Mouse (Mus musculus) liver, embryonic 12.5 days (tissue): Measurements from ENCODE around the gene Sox6. TPM values are rescaled to one million over a fixed set of nuclear protein-coding genes. Genes with fewer than 3 reads are reported as not detected.
A peak's percentile ranks its signal among the peaks of the same experiment; 100 is the strongest.

Experiments used
- ATAC-seq: fragments of 200-750 bp; cut with Nextera tagmentation; 2 replicates; pipeline ENCODE4 v1.8.0; 2017; ENCODE audit warnings: moderate number of reproducible peaks, mild to moderate bottlenecking, moderate library complexity
- H3K27ac ChIP-seq: fragments of 300-500 bp; sonication (generic); 2 replicates; pipeline ENCODE4 v1.5.1; 2016; ENCODE audit warnings: mild to moderate bottlenecking
- H3K27me3 ChIP-seq: fragments of 300-500 bp; sonication (generic); replicated peaks from 2 replicates; pipeline ENCODE4 v1.6.1; 2016; ENCODE audit warnings: mild to moderate bottlenecking, moderate library complexity
- H3K36me3 ChIP-seq: fragments of 300-500 bp; sonication (generic); 2 replicates; pipeline ENCODE4 v1.6.1; 2016; ENCODE audit warnings: mild to moderate bottlenecking, moderate library complexity
- H3K4me1 ChIP-seq: fragments of 300-500 bp; sonication (generic); 2 replicates; pipeline ENCODE4 v1.6.1; 2016
- H3K4me2 ChIP-seq: fragments of 300-500 bp; sonication (generic); 2 replicates; pipeline ENCODE4 v1.6.1; 2016; ENCODE audit warnings: mild to moderate bottlenecking, moderate library complexity
- H3K4me3 ChIP-seq: fragments of 300-500 bp; sonication (generic); 2 replicates; pipeline ENCODE4 v1.5.1; 2016; ENCODE audit warnings: mild to moderate bottlenecking, moderate library complexity
- H3K9ac ChIP-seq: fragments of 300-500 bp; sonication (generic); 2 replicates; pipeline ENCODE4 v1.6.1; 2016; ENCODE audit warnings: mild to moderate bottlenecking, moderate library complexity
- H3K9me3 ChIP-seq: fragments of 300-500 bp; sonication (generic); replicated peaks from 2 replicates; pipeline ENCODE4 v1.6.1; 2016; ENCODE audit warnings: mild to moderate bottlenecking, moderate library complexity
- WGBS: fragments of 180-500 bp; shearing (Covaris S2); methylation state at CpG from one replicate; pipeline ENCODE4 v1.1.7; 2016; ENCODE audit not compliant: insufficient replicate concordance; 5-methylcytosine and 5-hydroxymethylcytosine counted together
- polyA plus RNA-seq: library from polyadenylated mRNA; unstranded; fragments of >200 nt; fragmentation: Nextera tagmentation; extraction: Ambion mirVana; gene quantifications from 2 replicates; pipeline ENCODE4 v1.2.1, GENCODE M21; 2016

Sox6 gene
- polyA plus RNA-seq, 1 experiment from 2014 or later, result 61.1 TPM

GRCm38 (mm10) chr7:115888120-115888519, 150.5 kb downstream of the Sox6 start:
- no peaks in the 10 kb centered on the region for H3K36me3 ChIP-seq
- peak overlapping the region; percentile 42 for H3K4me2 ChIP-seq
- ATAC-seq, result peak; percentile 85
- H3K27me3 ChIP-seq, result no peaks in the 10 kb centered on the region
- 29% methylated on average over 7 of the region's 7 CpGs for WGBS
- 0 out of 2 replicates have a peak overlapping the region, but pooled peaks have one; percentile 7 for H3K9ac ChIP-seq
- peak overlapping the region; percentile 36; the same call in 1 of the 2 replicates for H3K27ac ChIP-seq
- H3K9me3 ChIP-seq, result no peaks in the 10 kb centered on the region
- H3K4me3 ChIP-seq, result no peak overlapping the region
- peaks cover 55% of the 10 kb centered on the region for H3K4me1 ChIP-seq

DNA sequence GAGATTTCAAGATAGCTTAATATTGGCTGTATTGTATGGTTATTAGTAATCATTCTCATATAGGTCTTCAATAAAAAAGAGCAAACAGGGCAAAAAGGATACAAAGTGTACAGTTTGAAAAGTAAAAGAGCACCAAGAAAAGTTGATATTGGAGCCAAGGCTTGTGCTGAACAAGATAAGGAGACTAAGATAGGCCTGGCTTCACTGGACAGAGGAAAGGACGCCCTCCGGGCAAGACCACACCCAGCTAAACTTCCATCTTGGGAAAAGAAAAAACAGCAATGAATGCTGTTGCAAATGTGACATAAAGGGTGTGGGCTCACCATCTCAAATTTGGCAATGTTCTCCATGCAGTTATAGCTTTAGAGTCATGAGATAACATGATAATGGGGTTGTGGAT, 165.7 kb downstream of the Sox6 start:
- H3K36me3 ChIP-seq, result no peaks in the 10 kb centered on the region
- ATAC-seq, result no peak
- H3K4me3 ChIP-seq, result no peak overlapping the region
- H3K4me1 ChIP-seq, result peaks cover 15% of the 10 kb centered on the region
- no peaks in the 10 kb centered on the region for H3K27me3 ChIP-seq
- H3K27ac ChIP-seq, result no peak overlapping the region
- no peak overlapping the region for H3K4me2 ChIP-seq
- H3K9me3 ChIP-seq, result no peaks in the 10 kb centered on the region
- H3K9ac ChIP-seq, result no peak overlapping the region
- WGBS, result 48% methylated on average over 2 of the region's 2 CpGs

- H3K4me1 ChIP-seq, result peaks cover 47% of the 10 kb centered on the region
Measured at GRCm38 (mm10) chr7:115868504-115868903, 170.1 kb downstream of the Sox6 start.

DNA sequence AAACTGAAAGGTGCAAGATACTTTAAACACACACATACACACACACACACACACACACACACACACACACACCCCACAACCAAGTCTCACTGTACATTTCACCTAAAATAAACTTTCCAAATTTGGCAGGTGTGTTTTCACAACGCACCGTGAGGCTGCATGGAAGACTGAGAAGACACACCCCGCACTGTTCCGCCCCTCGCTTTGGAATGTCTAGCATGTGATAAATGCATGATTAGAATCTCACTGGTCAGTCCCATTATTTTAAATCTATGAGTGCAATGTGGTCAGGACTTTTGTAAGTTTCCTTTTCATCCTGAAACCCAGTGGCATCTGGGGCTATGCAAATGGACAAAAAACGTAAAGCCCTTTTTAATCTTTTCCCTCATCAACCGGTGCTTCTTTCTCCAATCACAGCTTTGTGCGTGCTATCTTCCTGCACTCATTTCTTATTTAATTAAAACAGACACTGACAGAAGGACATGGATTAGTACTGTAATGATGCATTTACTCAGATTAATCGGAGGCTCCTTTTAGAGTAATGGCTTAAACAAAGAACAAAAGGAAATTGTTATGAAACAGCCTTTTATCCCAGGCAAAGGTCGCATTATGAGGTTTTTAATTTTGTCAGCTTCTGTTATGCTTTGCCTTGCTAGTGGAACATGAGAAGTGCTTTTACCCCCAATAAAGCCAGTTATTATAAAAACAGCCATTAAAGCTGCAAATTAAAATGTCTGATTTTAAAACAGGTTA, 170.9 kb downstream of the Sox6 start:
- H3K27ac ChIP-seq, result no peak overlapping the region
- whole genome bisulfite sequencing, result 65% methylated on average over 10 of the region's 10 CpGs
- no peaks in the 10 kb centered on the region for H3K9me3 ChIP-seq
- ATAC-seq, result no peak
- no peak overlapping the region for H3K9ac ChIP-seq
- no peaks in the 10 kb centered on the region for H3K36me3 ChIP-seq
- H3K4me3 ChIP-seq, result no peak overlapping the region
- peaks cover 41% of the 10 kb centered on the region for H3K4me1 ChIP-seq
- no peak overlapping the region for H3K4me2 ChIP-seq
- H3K27me3 ChIP-seq, result no peaks in the 10 kb centered on the region

More at GRCm38 (mm10) chr7:115868504-115868903, 170.1 kb downstream of the Sox6 start:
- no peaks in the 10 kb centered on the region for H3K9me3 ChIP-seq
- WGBS, result 57% methylated on average over 2 of the region's 2 CpGs
- H3K27me3 ChIP-seq, result no peaks in the 10 kb centered on the region
- no peaks in the 10 kb centered on the region for H3K36me3 ChIP-seq
- no peak overlapping the region for H3K27ac ChIP-seq
- no peak overlapping the region for H3K4me2 ChIP-seq
- H3K4me3 ChIP-seq, result no peak overlapping the region
- H3K9ac ChIP-seq, result no peak overlapping the region
- no peak for ATAC-seq

DNA sequence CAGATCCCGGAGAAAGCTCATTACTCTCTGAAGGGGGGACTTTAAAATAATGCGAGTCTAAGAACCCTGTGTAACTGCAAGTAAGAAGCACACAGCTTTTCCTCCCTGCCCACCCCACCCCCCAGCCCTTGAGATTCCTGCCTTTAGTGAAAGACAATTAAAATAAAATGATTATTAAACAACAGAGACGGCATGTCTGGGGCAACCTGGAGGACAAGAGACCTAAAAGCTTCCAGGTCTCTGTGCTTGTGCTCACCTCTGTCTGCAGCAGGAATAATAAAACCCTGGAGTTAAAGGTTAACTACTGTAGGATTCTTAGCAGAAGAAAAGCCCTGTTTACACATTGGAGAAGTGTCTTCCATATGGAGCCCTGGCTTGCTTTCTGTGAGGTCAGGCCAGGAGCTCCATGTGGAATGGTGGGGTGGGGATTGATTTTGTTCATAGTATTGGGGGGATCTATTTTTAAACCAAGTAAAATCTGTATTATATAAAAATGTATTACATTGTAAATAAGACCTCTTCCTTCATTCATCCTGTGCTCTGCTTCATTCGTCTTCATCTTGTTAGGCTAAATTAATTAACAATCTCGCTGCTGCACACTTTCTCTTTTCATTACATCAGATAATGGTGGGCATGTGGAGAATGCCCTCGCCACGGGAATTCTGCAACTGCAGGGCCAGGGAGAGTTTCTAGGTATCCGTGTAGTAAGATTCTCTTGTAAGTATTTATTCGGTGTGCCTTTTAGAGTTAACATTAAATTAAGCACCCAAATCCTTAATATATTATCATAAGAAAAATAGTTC, 171.7 kb downstream of the Sox6 start:
- Histone ChIP-seq H3K9me3 (no peaks in the 10 kb centered on the region), H3K4me1 (peaks cover 35% of the 10 kb centered on the region), H3K27me3 (no peaks in the 10 kb centered on the region), H3K4me2 (peak overlapping the region; percentile 31), H3K36me3 (no peaks in the 10 kb centered on the region), H3K27ac (no peak overlapping the region; the same call in 1 of the 2 replicates), H3K4me3 (no peak overlapping the region), H3K9ac (0 out of 2 replicates have a peak overlapping the region, but pooled peaks have one; percentile 19)
- no peak for ATAC-seq
- WGBS, result 48% methylated on average over 9 of the region's 9 CpGs

DNA sequence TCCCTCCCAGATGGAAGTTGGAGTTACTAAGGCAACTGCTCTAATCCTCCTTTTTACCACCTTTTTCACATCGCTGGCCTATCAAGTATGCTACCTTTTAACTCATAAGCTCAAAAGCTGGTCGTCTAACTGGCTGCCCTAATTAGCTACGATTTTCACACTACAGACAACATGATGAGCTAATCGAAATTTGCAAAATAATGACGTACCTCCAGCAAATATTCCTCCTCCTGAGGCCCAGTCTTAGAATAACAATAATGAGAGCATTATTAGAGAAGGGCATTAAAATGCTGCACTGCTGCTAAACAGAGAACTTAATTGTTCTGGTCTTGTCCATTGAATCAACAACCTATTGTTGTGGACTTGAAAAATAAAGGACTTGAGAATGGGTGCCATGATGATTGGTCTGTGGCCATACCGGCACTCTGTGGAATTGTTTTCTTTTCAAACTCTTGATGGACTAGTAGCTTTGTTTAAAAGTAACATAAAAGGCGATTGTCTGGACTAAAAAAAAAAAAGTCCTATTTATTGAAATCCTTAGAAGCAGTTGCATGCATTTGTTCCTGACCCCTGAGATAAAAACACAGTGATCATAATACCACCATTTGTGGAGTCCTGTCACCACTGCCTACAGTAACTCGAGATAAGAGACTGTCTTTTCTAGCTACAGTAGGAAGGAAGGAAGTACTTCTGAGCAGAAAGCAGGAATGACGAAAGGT, 172.5 kb downstream of the Sox6 start:
- no peak overlapping the region; the same call in 1 of the 2 replicates for H3K27ac ChIP-seq
- H3K4me2 ChIP-seq, result peak overlapping the region; percentile 31
- WGBS, result 45% methylated on average over 9 of the region's 9 CpGs
- peaks cover 35% of the 10 kb centered on the region for H3K4me1 ChIP-seq
- H3K9me3 ChIP-seq, result no peaks in the 10 kb centered on the region
- H3K4me3 ChIP-seq, result no peak overlapping the region
- no peak for ATAC-seq
- no peaks in the 10 kb centered on the region for H3K27me3 ChIP-seq
- 0 out of 2 replicates have a peak overlapping the region, but pooled peaks have one; percentile 19 for H3K9ac ChIP-seq
- H3K36me3 ChIP-seq, result no peaks in the 10 kb centered on the region

DNA sequence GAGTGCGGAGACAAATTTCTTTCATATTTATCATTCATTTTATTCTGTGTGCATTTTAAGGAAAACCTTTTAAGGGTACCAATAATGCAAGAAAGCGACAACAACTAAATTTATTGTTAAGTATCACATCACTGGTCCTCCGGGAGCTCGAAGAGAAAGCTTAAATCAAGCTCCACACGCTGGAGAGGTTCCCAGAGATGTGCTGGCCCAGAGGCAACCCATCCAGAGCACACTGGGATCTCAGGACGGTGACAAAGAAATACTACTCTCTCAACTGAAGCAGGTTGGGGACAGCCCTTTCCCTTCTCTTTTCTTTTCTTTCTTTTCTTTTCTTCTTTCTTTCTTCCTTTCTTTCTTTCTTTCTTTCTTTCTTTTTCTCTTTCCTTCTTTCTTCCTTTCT, 173.4 kb downstream of the Sox6 start:
- ATAC-seq, result no peak
- H3K9me3 ChIP-seq, result no peaks in the 10 kb centered on the region
- peaks cover 35% of the 10 kb centered on the region for H3K4me1 ChIP-seq
- no peak overlapping the region for H3K4me2 ChIP-seq
- no peaks in the 10 kb centered on the region for H3K36me3 ChIP-seq
- no peak overlapping the region for H3K27ac ChIP-seq
- 80% methylated on average over 6 of the region's 6 CpGs for WGBS
- H3K4me3 ChIP-seq, result no peak overlapping the region
- H3K9ac ChIP-seq, result no peak overlapping the region
- H3K27me3 ChIP-seq, result no peaks in the 10 kb centered on the region

GRCm38 (mm10) chr7:115864411-115864810, 174.2 kb downstream of the Sox6 start:
- no peaks in the 10 kb centered on the region for H3K36me3 ChIP-seq
- no peak overlapping the region for H3K27ac ChIP-seq
- no peaks in the 10 kb centered on the region for H3K27me3 ChIP-seq
- H3K4me2 ChIP-seq, result no peak overlapping the region
- H3K9ac ChIP-seq, result no peak overlapping the region
- H3K4me3 ChIP-seq, result no peak overlapping the region
- no peaks in the 10 kb centered on the region for H3K9me3 ChIP-seq
- WGBS, result 40% methylated on average over 2 of the region's 2 CpGs
- ATAC-seq, result no peak
- peaks cover 35% of the 10 kb centered on the region for H3K4me1 ChIP-seq

- ATAC-seq, result no peak
- WGBS, result 70% methylated on average over 9 of the region's 9 CpGs
- H3K27ac ChIP-seq, result no peak overlapping the region
- no peak overlapping the region for H3K9ac ChIP-seq
- no peak overlapping the region for H3K4me3 ChIP-seq
- H3K4me2 ChIP-seq, result no peak overlapping the region
- peaks cover 7% of the 10 kb centered on the region for H3K4me1 ChIP-seq
- H3K9me3 ChIP-seq, result no peaks in the 10 kb centered on the region
- H3K36me3 ChIP-seq, result no peaks in the 10 kb centered on the region
- no peaks in the 10 kb centered on the region for H3K27me3 ChIP-seq
Measured at GRCm38 (mm10) chr7:115859691-115860401, 178.8 kb downstream of the Sox6 start.

DNA sequence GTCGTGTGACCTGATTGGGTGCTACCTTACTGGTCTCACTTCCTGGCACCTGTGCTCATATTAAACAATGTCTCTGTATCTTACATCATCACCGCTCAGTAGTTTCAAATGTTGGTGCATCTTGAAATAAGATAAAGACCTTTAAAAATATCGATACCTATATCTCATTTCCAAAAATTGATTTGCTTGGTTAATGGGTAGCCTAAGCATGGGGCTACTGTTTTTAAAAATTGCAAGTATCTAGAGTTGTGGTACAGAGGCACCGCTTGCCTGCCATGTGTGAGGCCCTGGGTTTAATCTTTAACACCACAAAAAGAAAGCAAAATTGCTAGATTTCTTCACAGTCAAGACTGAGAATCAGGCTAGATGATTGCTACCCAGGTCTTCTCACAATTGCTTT, 187.5 kb downstream of the Sox6 start:
- Histone ChIP-seq H3K4me1 (peaks cover 20% of the 10 kb centered on the region), H3K4me2 (no peak overlapping the region), H3K9ac (no peak overlapping the region), H3K4me3 (no peak overlapping the region), H3K27me3 (no peaks in the 10 kb centered on the region), H3K27ac (no peak overlapping the region), H3K36me3 (no peaks in the 10 kb centered on the region), H3K9me3 (no peaks in the 10 kb centered on the region)
- WGBS, result 77% methylated on average over 4 of the region's 4 CpGs
- ATAC-seq, result no peak

GRCm38 (mm10) chr7:115845791-115846366, 192.7 kb downstream of the Sox6 start:
- H3K36me3 ChIP-seq, result no peaks in the 10 kb centered on the region
- peak overlapping the region; percentile 98 for H3K27ac ChIP-seq
- H3K9me3 ChIP-seq, result no peaks in the 10 kb centered on the region
- ATAC-seq, result peak; percentile 85
- H3K9ac ChIP-seq, result peak overlapping the region; percentile 84
- WGBS, result 49% methylated on average over 4 of the region's 4 CpGs
- H3K4me2 ChIP-seq, result peak overlapping the region; percentile 62
- peak overlapping the region; percentile 66 for H3K4me3 ChIP-seq
- no peaks in the 10 kb centered on the region for H3K27me3 ChIP-seq
- H3K4me1 ChIP-seq, result peaks cover 40% of the 10 kb centered on the region
